Mouse (Mus musculus) midbrain, embryonic 15.5 days (tissue): ENCODE data around the gene Rps2. TPM values are rescaled to one million over a fixed set of nuclear protein-coding genes. Genes with fewer than 3 reads are reported as not detected.

ENCODE experiments used
- ATAC-seq: fragments of 200-750 bp; cut with Nextera tagmentation; replicated peaks from 2 replicates; pipeline ENCODE4 v1.8.0; 2017; ENCODE audit warnings: moderate TSS enrichment
- H3K27ac ChIP-seq: fragments of 300-500 bp; sonication (generic); 2 replicates; pipeline ENCODE4 v1.5.1; 2015; ENCODE audit warnings: mild to moderate bottlenecking, inconsistent platforms
- H3K27me3 ChIP-seq: fragments of 300-500 bp; sonication (generic); replicated peaks from 2 replicates; pipeline ENCODE4 v1.6.1; 2015; ENCODE audit warnings: inconsistent platforms
- H3K36me3 ChIP-seq: fragments of 300-500 bp; sonication (generic); replicated peaks from 2 replicates; pipeline ENCODE4 v1.6.1; 2015; ENCODE audit warnings: inconsistent platforms
- H3K4me1 ChIP-seq: fragments of 300-500 bp; sonication (generic); 2 replicates; pipeline ENCODE4 v1.6.1; 2015; ENCODE audit warnings: inconsistent platforms
- H3K4me2 ChIP-seq: fragments of 300-500 bp; sonication (generic); 2 replicates; pipeline ENCODE4 v1.6.1; 2015; ENCODE audit warnings: inconsistent platforms, mild to moderate bottlenecking, moderate library complexity
- H3K4me3 ChIP-seq: fragments of 300-500 bp; sonication (generic); 2 replicates; pipeline ENCODE4 v1.5.1; 2015; ENCODE audit warnings: mild to moderate bottlenecking, inconsistent platforms
- H3K9ac ChIP-seq: fragments of 300-500 bp; sonication (generic); 2 replicates; pipeline ENCODE4 v1.6.1; 2015; ENCODE audit warnings: mild to moderate bottlenecking, inconsistent platforms
- H3K9me3 ChIP-seq: fragments of 300-500 bp; sonication (generic); 2 replicates; pipeline ENCODE4 v1.6.1; 2016; ENCODE audit warnings: inconsistent platforms
- WGBS: fragments of 180-500 bp; shearing (Covaris S2); methylation state at CpG from one replicate; pipeline ENCODE4 v1.1.7; 2015; ENCODE audit warnings: mixed read lengths; 5-methylcytosine and 5-hydroxymethylcytosine counted together
- polyA plus RNA-seq: library from polyadenylated mRNA; unstranded; fragments of >200 nt; fragmentation: Nextera tagmentation; extraction: Ambion mirVana; gene quantifications from 2 replicates; pipeline ENCODE4 v1.2.1, GENCODE M21; 2015

The Rps2 gene
- polyA plus RNA-seq, 1 experiment from 2014 or later, result 706 TPM

DNA sequence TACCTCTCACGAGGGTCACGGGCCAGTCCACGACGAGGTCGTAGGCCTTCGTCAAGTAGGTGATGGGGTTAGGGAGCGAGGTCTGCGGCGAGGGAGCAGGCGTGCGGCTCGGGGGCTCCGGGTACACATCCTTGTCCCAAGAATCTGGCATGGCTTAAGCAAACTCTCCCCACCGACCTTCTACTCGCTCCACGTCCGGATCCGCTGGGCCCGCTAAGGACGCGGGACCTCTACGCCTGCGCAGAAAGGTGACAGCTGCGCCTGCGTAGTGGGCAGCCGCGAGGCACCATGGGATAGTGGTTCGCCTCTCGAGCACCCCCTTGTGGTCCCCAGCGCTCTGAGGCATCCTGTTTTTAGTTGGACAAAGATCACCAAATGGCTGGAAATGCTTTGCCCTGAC, 6.3 kb downstream of the Rps2 start, which contains the start of gene Ndufb10:
Ndufb10 (minus strand) TSS at position 295 of the 400 bp plus-strand sequence.
- Histone ChIP-seq H3K9me3 (no peaks in the 10 kb centered on the region), H3K36me3 (peaks cover 10% of the 10 kb centered on the region), H3K4me1 (peaks cover 34% of the 10 kb centered on the region), H3K4me2 (peak within 1 kb of the TSS; percentile 70), H3K4me3 (peak within 1 kb of the TSS; percentile 93), H3K27ac (peak within 1 kb of the TSS; percentile 88), H3K27me3 (peaks cover 9% of the 10 kb centered on the region), H3K9ac (peak within 1 kb of the TSS; percentile 94)
- WGBS, result under 1% methylated on average over 30 of the region's 30 CpGs
- peak; percentile 74 for ATAC-seq

DNA sequence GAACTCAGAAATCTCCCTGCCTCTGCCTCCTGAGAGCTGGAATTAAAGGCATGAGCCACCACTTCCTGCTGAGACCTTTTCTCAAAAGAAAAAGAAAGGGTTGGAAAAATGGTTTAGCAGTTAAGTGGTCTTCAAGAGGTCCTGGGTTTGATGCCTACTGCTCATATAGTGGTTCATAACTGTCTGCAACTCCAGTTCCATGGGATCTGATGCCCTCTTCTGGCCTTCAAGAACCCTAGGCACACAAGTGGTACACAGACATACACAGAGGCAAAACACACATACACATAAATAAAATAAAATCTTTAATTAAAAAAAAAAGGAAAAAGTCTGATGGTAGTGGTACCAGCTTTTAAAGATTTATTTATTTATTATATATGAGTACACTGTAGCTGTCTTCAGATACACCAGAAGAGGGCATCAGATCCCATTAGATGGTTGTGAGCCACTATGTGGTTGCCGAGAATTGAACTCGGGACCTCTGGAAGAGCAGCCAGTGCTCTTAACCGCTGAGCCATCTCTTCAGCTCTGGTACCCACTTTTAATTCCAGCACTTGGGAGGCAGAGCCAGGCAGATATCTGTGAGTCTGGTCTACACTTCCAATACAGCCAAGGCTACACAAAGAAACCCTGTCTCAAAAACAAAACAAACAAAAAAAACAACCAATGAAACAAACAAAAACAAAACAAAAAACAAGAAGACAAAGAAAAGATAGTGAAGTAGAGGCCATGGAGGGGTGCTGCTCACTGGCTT, 7.9 kb downstream of the Rps2 start:
- WGBS, result 74% methylated on average over 3 of the region's 3 CpGs
- Histone ChIP-seq H3K4me3 (no peak overlapping the region), H3K4me1 (peaks cover 32% of the 10 kb centered on the region), H3K9ac (no peak overlapping the region), H3K27ac (no peak overlapping the region), H3K4me2 (no peak overlapping the region), H3K9me3 (no peaks in the 10 kb centered on the region), H3K36me3 (peaks cover 10% of the 10 kb centered on the region), H3K27me3 (peaks cover 9% of the 10 kb centered on the region)
- no peak for ATAC-seq

- H3K9ac ChIP-seq, result no peak within 1 kb of the TSS
- no peak for ATAC-seq
Measured at GRCm38 (mm10) chr17:24727618-24728017, 9.7 kb downstream of the Rps2 start, which contains the start of gene Rpl3l. Gene Rpl3l, plus strand, starts transcription at chr17:24727820.

GRCm38 (mm10) chr17:24728184-24728583, 10.3 kb downstream of the Rps2 start:
- no peaks in the 10 kb centered on the region for H3K36me3 ChIP-seq
- 74% methylated on average over 17 of the region's 17 CpGs for WGBS
- peaks cover 9% of the 10 kb centered on the region for H3K27me3 ChIP-seq
- no peak overlapping the region for H3K27ac ChIP-seq
- H3K9me3 ChIP-seq, result no peaks in the 10 kb centered on the region
- no peak overlapping the region for H3K9ac ChIP-seq
- no peak overlapping the region for H3K4me3 ChIP-seq
- no peak overlapping the region for H3K4me2 ChIP-seq
- no peak for ATAC-seq
- H3K4me1 ChIP-seq, result peaks cover 11% of the 10 kb centered on the region

More at GRCm38 (mm10) chr17:24727618-24728017, 9.7 kb downstream of the Rps2 start, which contains the start of gene Rpl3l:
- H3K4me2 ChIP-seq, result no peak within 1 kb of the TSS
- 70% methylated on average over 2 of the region's 2 CpGs for WGBS
- H3K27ac ChIP-seq, result no peak within 1 kb of the TSS
- H3K4me1 ChIP-seq, result peaks cover 16% of the 10 kb centered on the region
- no peaks in the 10 kb centered on the region for H3K9me3 ChIP-seq
- H3K36me3 ChIP-seq, result no peaks in the 10 kb centered on the region
- no peak within 1 kb of the TSS for H3K4me3 ChIP-seq
- H3K27me3 ChIP-seq, result peaks cover 9% of the 10 kb centered on the region

DNA sequence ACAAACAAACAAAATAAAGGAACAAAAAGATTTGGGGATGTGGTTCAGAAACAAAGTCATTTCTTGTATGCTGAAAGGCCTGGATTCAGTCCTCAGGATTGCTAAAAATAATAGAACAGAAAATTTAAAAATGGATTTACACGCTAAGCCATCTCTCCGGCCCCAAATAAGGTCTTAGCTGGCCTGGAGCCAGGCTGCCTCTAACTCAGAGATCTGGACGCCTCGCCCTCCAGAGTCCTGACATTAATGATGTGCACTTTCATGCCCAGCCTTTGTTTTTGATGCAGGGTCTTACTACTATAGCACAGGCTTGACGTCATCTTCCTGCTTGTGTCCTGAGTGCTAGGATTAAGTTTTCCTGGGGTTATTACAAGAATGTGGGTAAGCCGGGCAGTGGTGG, 11.2 kb downstream of the Rps2 start:
- no peak overlapping the region for H3K4me2 ChIP-seq
- H3K4me3 ChIP-seq, result no peak overlapping the region
- H3K4me1 ChIP-seq, result peaks cover 3% of the 10 kb centered on the region; the same call in 1 of the 2 replicates
- WGBS, result 80% methylated on average over 6 of the region's 6 CpGs
- H3K36me3 ChIP-seq, result no peaks in the 10 kb centered on the region
- no peaks in the 10 kb centered on the region for H3K9me3 ChIP-seq
- no peak overlapping the region for H3K27ac ChIP-seq
- no peak overlapping the region for H3K9ac ChIP-seq
- peaks cover 9% of the 10 kb centered on the region for H3K27me3 ChIP-seq
- ATAC-seq, result no peak

DNA sequence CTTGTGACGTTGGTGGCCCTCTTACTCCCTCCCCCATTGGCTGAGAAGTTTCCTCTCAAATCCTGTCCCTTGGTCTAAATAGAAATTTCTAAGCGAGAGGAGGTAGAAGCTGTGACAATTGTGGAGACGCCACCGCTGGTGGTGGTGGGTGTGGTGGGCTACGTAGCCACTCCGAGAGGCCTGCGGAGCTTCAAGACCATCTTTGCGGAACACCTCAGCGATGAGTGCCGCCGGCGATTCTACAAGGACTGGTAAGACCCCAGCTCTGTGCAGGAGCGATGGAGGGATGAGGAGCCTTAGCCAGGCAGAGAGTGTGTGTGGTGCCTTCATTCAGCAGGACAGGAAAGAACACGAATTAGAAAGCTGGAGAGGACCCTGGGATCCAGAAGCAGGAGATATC, 12.9 kb downstream of the Rps2 start:
- Histone ChIP-seq H3K4me3 (no peak overlapping the region), H3K9ac (no peak overlapping the region), H3K36me3 (no peaks in the 10 kb centered on the region), H3K27ac (no peak overlapping the region), H3K9me3 (no peaks in the 10 kb centered on the region), H3K4me1 (peaks cover 1% of the 10 kb centered on the region; the same call in 1 of the 2 replicates), H3K27me3 (peaks cover 9% of the 10 kb centered on the region), H3K4me2 (no peak overlapping the region)
- WGBS, result 84% methylated on average over 14 of the region's 14 CpGs
- no peak for ATAC-seq

DNA sequence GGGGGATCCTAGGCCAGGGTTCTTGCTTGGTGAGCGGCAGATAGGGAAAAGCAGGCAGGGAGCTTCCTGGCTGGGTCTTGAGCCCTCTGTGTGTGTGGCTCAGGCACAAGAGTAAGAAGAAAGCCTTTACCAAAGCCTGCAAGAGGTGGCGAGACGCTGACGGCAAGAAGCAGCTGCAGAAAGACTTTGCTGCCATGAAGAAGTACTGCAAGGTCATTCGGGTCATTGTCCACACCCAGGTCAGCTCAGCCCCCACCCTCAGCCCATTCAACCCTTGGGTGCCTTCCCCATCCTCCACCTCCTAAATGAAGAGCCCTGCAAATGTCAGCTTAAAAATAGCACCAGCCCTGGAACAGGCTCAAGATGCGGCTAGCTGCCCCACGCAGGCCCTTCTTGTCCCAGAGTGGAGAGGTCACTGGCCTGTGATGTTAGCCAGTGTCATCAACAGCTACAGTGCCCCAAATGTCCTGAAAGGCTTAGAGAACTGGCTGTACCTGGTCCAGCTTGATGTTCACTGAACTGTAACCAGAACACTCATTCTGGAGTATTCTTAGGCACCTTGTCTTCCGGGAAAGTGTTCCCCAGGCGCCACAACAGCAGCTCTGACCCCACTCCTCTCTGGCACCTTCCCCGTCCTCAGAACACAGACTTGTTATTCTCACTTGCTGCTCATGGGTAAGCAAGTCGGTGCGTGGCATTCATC, 14.5 kb downstream of the Rps2 start:
- Histone ChIP-seq H3K4me3 (no peak overlapping the region), H3K27me3 (peaks cover 7% of the 10 kb centered on the region), H3K9ac (no peak overlapping the region), H3K4me2 (no peak overlapping the region), H3K9me3 (no peaks in the 10 kb centered on the region), H3K4me1 (peaks cover 14% of the 10 kb centered on the region), H3K27ac (no peak overlapping the region), H3K36me3 (no peaks in the 10 kb centered on the region)
- ATAC-seq, result no peak
- WGBS, result 81% methylated on average over 12 of the region's 12 CpGs

- Histone ChIP-seq H3K27me3 (no peaks in the 10 kb centered on the region; the same call in 1 of the 2 replicates), H3K4me2 (no peak overlapping the region), H3K36me3 (no peaks in the 10 kb centered on the region), H3K4me3 (no peak overlapping the region), H3K4me1 (peaks cover 18% of the 10 kb centered on the region), H3K9ac (no peak overlapping the region; the same call in 1 of the 2 replicates), H3K27ac (no peak overlapping the region), H3K9me3 (no peaks in the 10 kb centered on the region)
- WGBS, result 88% methylated on average over 21 of the region's 21 CpGs
- ATAC-seq, result no peak
Measured at GRCm38 (mm10) chr17:24733434-24734050, 15.6 kb downstream of the Rps2 start.

- Histone ChIP-seq H3K9me3 (no peaks in the 10 kb centered on the region), H3K4me2 (no peak overlapping the region), H3K27me3 (no peaks in the 10 kb centered on the region), H3K4me1 (peaks cover 18% of the 10 kb centered on the region), H3K36me3 (no peaks in the 10 kb centered on the region), H3K9ac (no peak overlapping the region), H3K4me3 (no peak overlapping the region), H3K27ac (no peak overlapping the region)
- ATAC-seq, result no peak
- 91% methylated on average over 1 of the region's 1 CpGs for WGBS
Measured at GRCm38 (mm10) chr17:24734513-24734912, 16.6 kb downstream of the Rps2 start.

- 78% methylated on average over 7 of the region's 7 CpGs for WGBS
- H3K4me2 ChIP-seq, result peak overlapping the region; percentile 82; the same call in 1 of the 2 replicates
Measured at GRCm38 (mm10) chr17:24735446-24735845, 17.5 kb downstream of the Rps2 start.

GRCm38 (mm10) chr17:24736330-24737051, 18.6 kb downstream of the Rps2 start, which contains the start of gene Msrb1:
Gene Msrb1, plus strand, starts transcription at chr17:24736642.
- Histone ChIP-seq H3K27ac (peak within 1 kb of the TSS; percentile 27; the same call in 1 of the 2 replicates), H3K4me1 (peaks cover 18% of the 10 kb centered on the region), H3K27me3 (no peaks in the 10 kb centered on the region), H3K4me2 (peak within 1 kb of the TSS; percentile 82), H3K36me3 (no peaks in the 10 kb centered on the region), H3K9ac (peak within 1 kb of the TSS; percentile 58), H3K4me3 (peak within 1 kb of the TSS; percentile 49), H3K9me3 (no peaks in the 10 kb centered on the region)
- 1% methylated on average over 29 of the region's 29 CpGs for WGBS
- ATAC-seq, result peak; percentile 96

More at GRCm38 (mm10) chr17:24735446-24735845, 17.5 kb downstream of the Rps2 start:
- Histone ChIP-seq H3K36me3 (no peaks in the 10 kb centered on the region), H3K4me3 (no peak overlapping the region), H3K9ac (no peak overlapping the region), H3K9me3 (no peaks in the 10 kb centered on the region), H3K4me1 (peaks cover 18% of the 10 kb centered on the region), H3K27ac (no peak overlapping the region), H3K27me3 (no peaks in the 10 kb centered on the region)
- ATAC-seq, result no peak
